Mouse (Mus musculus) heart, embryonic 16.5 days (tissue): Measurements from ENCODE around the gene Cyp4f39. TPM values are rescaled to one million over a fixed set of nuclear protein-coding genes. Genes with fewer than 3 reads are reported as not detected.
"Not testable (repeated sequence)": the region's sequence is repeated elsewhere in the genome, so short reads cannot be mapped to it uniquely, and the experiment has no call there.

Experiments
- ATAC-seq: fragments of 200-750 bp; cut with Nextera tagmentation; replicated peaks from 2 replicates; pipeline ENCODE4 v1.8.0; 2017; ENCODE audit warnings: moderate number of reproducible peaks; ENCODE audit not compliant: insufficient read depth, low FRiP score; ENCODE audit errors: extremely low read depth
- H3K27ac ChIP-seq: fragments of 300-500 bp; sonication (generic); 2 replicates; pipeline ENCODE4 v1.5.1; 2014; ENCODE audit warnings: mild to moderate bottlenecking, low read length, control low read depth, moderate library complexity
- H3K27me3 ChIP-seq: fragments of 300-500 bp; sonication (generic); 2 replicates; pipeline ENCODE4 v1.6.1; 2014; ENCODE audit warnings: low read length, mixed read lengths; ENCODE audit not compliant: control insufficient read depth, insufficient read depth
- H3K36me3 ChIP-seq: fragments of 300-500 bp; sonication (generic); 2 replicates; pipeline ENCODE4 v1.6.1; 2014; ENCODE audit not compliant: control insufficient read depth, insufficient read depth
- H3K4me1 ChIP-seq: fragments of 300-500 bp; sonication (generic); 2 replicates; pipeline ENCODE4 v1.6.1; 2014; ENCODE audit warnings: low read length, mixed read lengths; ENCODE audit not compliant: control insufficient read depth, insufficient read depth
- H3K4me2 ChIP-seq: fragments of 300-500 bp; sonication (generic); 2 replicates; pipeline ENCODE4 v1.6.1; 2014; ENCODE audit warnings: low read depth, mild to moderate bottlenecking, control low read depth, low read length
- H3K4me3 ChIP-seq: fragments of 300-500 bp; sonication (generic); 2 replicates; pipeline ENCODE4 v1.5.1; 2014; ENCODE audit warnings: mild to moderate bottlenecking, control low read depth, low read length
- H3K9ac ChIP-seq: fragments of 300-500 bp; sonication (generic); 2 replicates; pipeline ENCODE4 v1.6.1; 2014; ENCODE audit warnings: low read length, control low read depth
- H3K9me3 ChIP-seq: fragments of 300-500 bp; sonication (generic); replicated peaks from 2 replicates; pipeline ENCODE4 v1.6.1; 2016; ENCODE audit warnings: low read length; ENCODE audit not compliant: control insufficient read depth
- WGBS: fragments of 180-500 bp; shearing (Covaris S2); extraction: QIAGEN DNeasy Blood & Tissue Kit; methylation state at CpG from one replicate; pipeline ENCODE4 v1.1.7; 2014; 5-methylcytosine and 5-hydroxymethylcytosine counted together
- polyA plus RNA-seq: library from polyadenylated mRNA; unstranded; fragments of >200 nt; fragmentation: Nextera tagmentation; extraction: Ambion mirVana; gene quantifications from 2 replicates; pipeline ENCODE4 v1.2.1, GENCODE M21; 2015

The Cyp4f39 gene
- polyA plus RNA-seq, 1 experiment from 2014 or later: 0.54 TPM

DNA sequence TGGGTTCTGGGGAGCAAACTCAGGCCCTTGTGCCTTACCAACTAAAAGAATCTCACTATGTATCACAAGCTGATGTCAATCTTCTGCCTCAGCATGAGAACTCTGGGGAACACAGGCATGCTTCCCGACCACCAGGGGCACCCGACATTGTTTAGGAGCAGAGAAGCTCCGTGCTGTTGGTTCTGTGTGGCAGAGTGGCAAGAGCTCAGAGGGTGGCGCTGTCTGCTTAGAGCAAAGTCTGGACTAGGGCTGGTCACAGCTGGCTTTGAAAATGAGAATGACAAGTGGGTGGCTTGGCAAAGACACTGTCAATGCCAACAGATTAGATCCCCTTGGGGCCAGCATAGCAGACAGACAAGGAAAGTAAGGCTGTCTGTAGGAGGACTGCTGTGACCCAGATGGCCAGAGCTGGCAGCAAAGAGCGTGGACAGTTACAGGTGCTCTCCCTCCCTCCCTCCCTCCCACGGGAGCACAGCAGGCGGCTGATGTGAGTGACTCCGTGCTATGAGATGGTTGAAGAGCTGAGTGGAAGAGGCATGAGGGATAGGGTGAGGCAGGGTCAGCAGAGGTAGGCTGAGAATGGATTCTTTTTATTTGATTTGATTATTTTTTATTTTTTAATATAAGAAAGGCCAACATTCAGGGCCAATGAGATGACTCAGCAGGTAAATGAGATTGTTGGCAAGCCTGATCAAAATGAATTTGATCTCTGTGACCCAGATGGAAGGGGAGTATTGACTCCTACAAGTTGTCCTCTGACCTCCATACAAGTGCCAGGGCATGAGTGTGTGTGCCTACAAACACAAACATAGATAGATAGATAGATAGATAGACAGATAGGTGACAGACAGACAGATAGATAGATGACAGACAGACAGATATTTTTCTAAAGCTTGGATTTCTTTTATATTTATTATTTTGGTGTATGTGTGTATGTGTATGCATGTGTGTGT is 27.3 kb downstream of the Cyp4f39 start:
- Histone ChIP-seq H3K9ac (no peak overlapping the region), H3K27me3 (peaks cover 8% of the 10 kb centered on the region), H3K36me3 (no peaks in the 10 kb centered on the region), H3K27ac (no peak overlapping the region), H3K4me3 (no peak overlapping the region), H3K9me3 (no peaks in the 10 kb centered on the region), H3K4me1 (no peaks in the 10 kb centered on the region; the same call in 1 of the 2 replicates), H3K4me2 (no peak overlapping the region)
- ATAC-seq: no peak; the same call in 1 of the 2 replicates
- WGBS: 13% methylated on average over 8 of the region's 8 CpGs

- no peak for ATAC-seq
- Histone ChIP-seq H3K4me2 (no peak overlapping the region), H3K4me3 (no peak overlapping the region), H3K9ac (no peak overlapping the region), H3K9me3 (no peaks in the 10 kb centered on the region), H3K27me3 (peaks cover 14% of the 10 kb centered on the region), H3K4me1 (no peaks in the 10 kb centered on the region; the same call in 1 of the 2 replicates), H3K27ac (no peak overlapping the region), H3K36me3 (no peaks in the 10 kb centered on the region)
- 66% methylated on average over 14 of the region's 14 CpGs for WGBS
Observed at GRCm38 (mm10) chr17:32481766-32482165, 29.2 kb downstream of the Cyp4f39 start.

DNA sequence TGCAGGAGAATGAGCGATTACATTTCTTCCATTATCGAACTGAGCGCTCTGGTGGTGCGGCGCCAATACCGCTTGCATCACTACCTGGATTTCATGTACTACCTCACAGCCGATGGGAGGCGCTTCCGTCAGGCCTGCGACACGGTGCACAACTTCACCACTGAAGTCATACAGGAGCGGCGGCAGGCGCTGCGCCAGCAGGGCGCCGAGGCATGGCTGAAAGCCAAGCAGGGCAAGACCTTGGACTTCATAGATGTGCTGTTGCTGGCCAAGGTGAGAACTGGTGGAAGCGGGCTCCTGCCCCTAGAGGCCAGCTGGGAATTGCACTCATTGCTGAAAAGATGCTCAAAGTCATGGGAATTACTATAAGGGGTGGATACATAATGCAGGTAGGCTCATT is 30.7 kb downstream of the Cyp4f39 start:
- Histone ChIP-seq H3K4me3 (no peak overlapping the region; the same call in 1 of the 2 replicates), H3K4me2 (peak overlapping the region; percentile 57), H3K9ac (no peak overlapping the region), H3K36me3 (no peaks in the 10 kb centered on the region), H3K27ac (no peak overlapping the region), H3K27me3 (peaks cover 14% of the 10 kb centered on the region), H3K4me1 (no peaks in the 10 kb centered on the region; the same call in 1 of the 2 replicates), H3K9me3 (no peaks in the 10 kb centered on the region)
- ATAC-seq: peak; percentile 87
- WGBS: 15% methylated on average over 18 of the region's 18 CpGs

- Histone ChIP-seq H3K36me3 (no peaks in the 10 kb centered on the region), H3K4me3 (peak overlapping the region; percentile 45), H3K9ac (peak overlapping the region; percentile 59), H3K27me3 (peaks cover 9% of the 10 kb centered on the region), H3K9me3 (no peaks in the 10 kb centered on the region), H3K4me1 (peaks cover 7% of the 10 kb centered on the region; the same call in 1 of the 2 replicates), H3K4me2 (peak overlapping the region; percentile 71), H3K27ac (no peak overlapping the region)
- WGBS: 11% methylated on average over 30 of the region's 30 CpGs
- no peak; the same call in 1 of the 2 replicates for ATAC-seq
Observed at GRCm38 (mm10) chr17:32492349-32492980, 39.9 kb downstream of the Cyp4f39 start.

- Histone ChIP-seq H3K27me3 (peaks cover 9% of the 10 kb centered on the region), H3K27ac (no peak overlapping the region), H3K9me3 (no peaks in the 10 kb centered on the region), H3K36me3 (no peaks in the 10 kb centered on the region), H3K4me2 (no peak overlapping the region), H3K4me3 (no peak overlapping the region), H3K4me1 (peaks cover 7% of the 10 kb centered on the region; the same call in 1 of the 2 replicates), H3K9ac (no peak overlapping the region)
- no peak for ATAC-seq
- WGBS: 59% methylated on average over 1 of the region's 1 CpGs
Observed at GRCm38 (mm10) chr17:32494601-32495000, 42.1 kb downstream of the Cyp4f39 start.

- H3K27me3 ChIP-seq, H3K4me3 ChIP-seq, H3K9me3 ChIP-seq, H3K4me2 ChIP-seq, H3K36me3 ChIP-seq, H3K27ac ChIP-seq, ATAC-seq, H3K9ac ChIP-seq: not testable (repeated sequence)
- peaks cover 11% of the 10 kb centered on the region for H3K4me1 ChIP-seq
- WGBS: 75% methylated on average over 4 of the region's 4 CpGs
Observed at GRCm38 (mm10) chr17:32500511-32500910, 48.0 kb downstream of the Cyp4f39 start.

DNA sequence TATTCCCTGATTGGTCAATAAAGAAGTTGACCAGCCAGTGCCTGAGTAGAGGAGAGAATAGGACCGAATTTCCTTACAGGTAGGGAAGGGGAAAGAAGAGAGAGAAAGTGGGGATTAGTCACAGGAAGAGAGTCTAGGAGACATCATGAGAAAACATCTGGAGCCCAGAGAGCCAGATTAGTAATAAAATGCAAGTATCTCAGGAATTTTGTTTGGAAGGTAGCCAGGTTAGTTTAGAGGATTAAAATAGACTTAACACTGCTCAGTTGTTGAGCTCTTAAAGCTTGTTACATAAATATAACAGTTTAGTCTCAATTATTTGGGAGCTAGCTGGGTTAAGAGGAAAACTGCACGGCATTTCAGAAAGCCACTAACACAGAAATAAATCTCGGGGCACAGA is 48.5 kb downstream of the Cyp4f39 start:
- H3K9me3 ChIP-seq: no peaks in the 10 kb centered on the region
- H3K27ac ChIP-seq: 0 out of 2 replicates have a peak overlapping the region, but pooled peaks have one; percentile 22
- no peak for ATAC-seq
- peaks cover 13% of the 10 kb centered on the region for H3K4me1 ChIP-seq
- H3K4me2 ChIP-seq: no peak overlapping the region
- no peak overlapping the region for H3K4me3 ChIP-seq
- H3K9ac ChIP-seq: no peak overlapping the region
- H3K27me3 ChIP-seq: no peaks in the 10 kb centered on the region
- WGBS: 52% methylated on average over 3 of the region's 3 CpGs
- H3K36me3 ChIP-seq: no peaks in the 10 kb centered on the region

GRCm38 (mm10) chr17:32503111-32503510 is 50.6 kb downstream of the Cyp4f39 start:
- H3K4me2 ChIP-seq: no peak overlapping the region
- ATAC-seq: no peak
- H3K9ac ChIP-seq: no peak overlapping the region
- no peaks in the 10 kb centered on the region for H3K9me3 ChIP-seq
- H3K36me3 ChIP-seq: no peaks in the 10 kb centered on the region
- no peak overlapping the region for H3K4me3 ChIP-seq
- H3K27ac ChIP-seq: no peak overlapping the region
- no peaks in the 10 kb centered on the region for H3K27me3 ChIP-seq
- H3K4me1 ChIP-seq: peaks cover 23% of the 10 kb centered on the region
- 68% methylated on average over 2 of the region's 2 CpGs for WGBS
